Mouse (Mus musculus) midbrain, embryonic 13.5 days (tissue): ENCODE measurements around the gene Dlg2. TPM values are rescaled to one million over a fixed set of nuclear protein-coding genes. Genes with fewer than 3 reads are reported as not detected.
A peak's percentile ranks its signal among the peaks of the same experiment; 100 is the strongest.

Experiments
- ATAC-seq: fragments of 200-750 bp; cut with Nextera tagmentation; 2 replicates; pipeline ENCODE4 v1.8.0; 2017; ENCODE audit warnings: mild to moderate bottlenecking, moderate TSS enrichment, moderate library complexity
- H3K27ac ChIP-seq: fragments of 300-500 bp; sonication (generic); 2 replicates; pipeline ENCODE4 v1.5.1; 2015; ENCODE audit warnings: inconsistent platforms, mild to moderate bottlenecking, moderate library complexity
- H3K27me3 ChIP-seq: fragments of 300-500 bp; sonication (generic); 2 replicates; pipeline ENCODE4 v1.6.1; 2015; ENCODE audit warnings: mild to moderate bottlenecking, inconsistent platforms
- H3K36me3 ChIP-seq: fragments of 300-500 bp; sonication (generic); 2 replicates; pipeline ENCODE4 v1.6.1; 2015; ENCODE audit warnings: mild to moderate bottlenecking, inconsistent platforms
- H3K4me1 ChIP-seq: fragments of 300-500 bp; sonication (generic); replicated peaks from 2 replicates; pipeline ENCODE4 v1.6.1; 2015; ENCODE audit warnings: inconsistent platforms
- H3K4me2 ChIP-seq: fragments of 300-500 bp; sonication (generic); replicated peaks from 2 replicates; pipeline ENCODE4 v1.6.1; 2015; ENCODE audit warnings: moderate library complexity, mild to moderate bottlenecking, inconsistent platforms
- H3K4me3 ChIP-seq: fragments of 300-500 bp; sonication (generic); replicated peaks from 2 replicates; pipeline ENCODE4 v1.5.1; 2015; ENCODE audit warnings: mild to moderate bottlenecking, inconsistent platforms
- H3K9ac ChIP-seq: fragments of 300-500 bp; sonication (generic); replicated peaks from 2 replicates; pipeline ENCODE4 v1.6.1; 2015; ENCODE audit warnings: mild to moderate bottlenecking, inconsistent platforms
- H3K9me3 ChIP-seq: fragments of 300-500 bp; sonication (generic); 2 replicates; pipeline ENCODE4 v1.6.1; 2016; ENCODE audit warnings: mild to moderate bottlenecking, inconsistent platforms
- WGBS: fragments of 180-500 bp; shearing (Covaris S2); methylation state at CpG from one replicate; pipeline ENCODE4 v1.1.7; 2015; 5-methylcytosine and 5-hydroxymethylcytosine counted together
- polyA plus RNA-seq: library from polyadenylated mRNA; unstranded; fragments of >200 nt; fragmentation: Nextera tagmentation; extraction: Ambion mirVana; gene quantifications from 2 replicates; pipeline ENCODE4 v1.2.1, GENCODE M21; 2015

The Dlg2 gene
- polyA plus RNA-seq, 1 experiment from 2014 or later: 13.0 TPM

GRCm38 (mm10) chr7:91397827-91398226 lies 921.4 kb downstream of the Dlg2 start:
- no peak overlapping the region for H3K4me3 ChIP-seq
- no peaks in the 10 kb centered on the region for H3K27me3 ChIP-seq
- H3K9me3 ChIP-seq: no peaks in the 10 kb centered on the region
- 14% methylated on average over 3 of the region's 3 CpGs for WGBS
- no peak overlapping the region for H3K4me2 ChIP-seq
- no peak overlapping the region for H3K27ac ChIP-seq
- H3K36me3 ChIP-seq: no peaks in the 10 kb centered on the region
- ATAC-seq: no peak
- 0 out of 2 replicates have a peak, but pooled peaks cover 2% of the 10 kb centered on the region for H3K4me1 ChIP-seq
- H3K9ac ChIP-seq: no peak overlapping the region

GRCm38 (mm10) chr7:91412109-91412508 lies 935.6 kb downstream of the Dlg2 start:
- Histone ChIP-seq H3K9me3 (no peaks in the 10 kb centered on the region), H3K36me3 (no peaks in the 10 kb centered on the region)

DNA sequence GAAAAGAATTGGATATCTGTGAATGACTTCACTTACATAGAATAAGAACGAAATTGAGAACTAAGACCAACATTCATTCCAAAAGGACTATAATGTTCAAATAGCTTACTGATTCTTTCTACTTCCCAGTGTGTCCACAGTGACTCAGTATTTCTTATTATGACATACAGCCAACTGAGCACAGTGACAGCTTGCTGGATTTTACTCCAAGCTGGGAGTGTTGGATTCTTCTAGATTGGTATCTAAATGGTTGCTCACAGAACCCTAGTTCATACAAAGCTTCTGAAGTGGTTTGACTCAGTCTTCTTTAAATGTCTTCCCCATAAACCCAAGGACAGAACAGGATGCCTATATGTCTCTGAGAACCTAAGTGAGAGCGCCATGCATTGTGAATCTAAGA lies 937.7 kb downstream of the Dlg2 start:
- Histone ChIP-seq H3K27me3 (no peaks in the 10 kb centered on the region), H3K9ac (no peak overlapping the region), H3K27ac (no peak overlapping the region), H3K9me3 (no peaks in the 10 kb centered on the region), H3K4me3 (no peak overlapping the region), H3K4me2 (no peak overlapping the region), H3K36me3 (no peaks in the 10 kb centered on the region), H3K4me1 (no peaks in the 10 kb centered on the region)
- WGBS: 84% methylated on average over 2 of the region's 2 CpGs
- no peak for ATAC-seq

More at GRCm38 (mm10) chr7:91412109-91412508, 935.6 kb downstream of the Dlg2 start:
- Histone ChIP-seq H3K27ac (no peak overlapping the region), H3K27me3 (no peaks in the 10 kb centered on the region), H3K4me2 (no peak overlapping the region), H3K4me3 (no peak overlapping the region), H3K4me1 (no peaks in the 10 kb centered on the region), H3K9ac (no peak overlapping the region)
- 80% methylated on average over 5 of the region's 5 CpGs for WGBS
- ATAC-seq: no peak

DNA sequence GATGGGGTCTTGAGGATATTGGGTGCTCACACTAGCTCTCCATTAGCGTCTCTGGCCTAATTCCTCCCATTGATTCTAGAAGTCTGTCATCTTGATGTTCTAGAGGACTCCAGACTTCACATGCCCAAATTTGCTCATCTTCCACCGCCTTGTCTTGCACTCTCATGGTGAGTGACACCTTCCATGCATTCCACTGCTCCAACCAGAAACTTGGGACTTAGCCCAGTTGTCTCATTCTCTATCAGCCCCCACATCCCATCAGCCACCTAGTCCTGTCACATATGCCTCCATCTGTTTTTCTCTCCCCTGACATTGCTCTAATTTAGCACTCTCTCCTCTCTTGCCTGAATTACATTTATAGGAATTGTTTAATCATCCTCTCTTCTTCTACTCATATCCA lies 938.3 kb downstream of the Dlg2 start:
- H3K9ac ChIP-seq: no peak overlapping the region
- no peak overlapping the region for H3K4me3 ChIP-seq
- no peaks in the 10 kb centered on the region for H3K9me3 ChIP-seq
- 91% methylated on average over 2 of the region's 2 CpGs for WGBS
- no peaks in the 10 kb centered on the region for H3K27me3 ChIP-seq
- no peaks in the 10 kb centered on the region for H3K4me1 ChIP-seq
- no peak overlapping the region for H3K27ac ChIP-seq
- ATAC-seq: no peak
- no peaks in the 10 kb centered on the region for H3K36me3 ChIP-seq
- no peak overlapping the region for H3K4me2 ChIP-seq

DNA sequence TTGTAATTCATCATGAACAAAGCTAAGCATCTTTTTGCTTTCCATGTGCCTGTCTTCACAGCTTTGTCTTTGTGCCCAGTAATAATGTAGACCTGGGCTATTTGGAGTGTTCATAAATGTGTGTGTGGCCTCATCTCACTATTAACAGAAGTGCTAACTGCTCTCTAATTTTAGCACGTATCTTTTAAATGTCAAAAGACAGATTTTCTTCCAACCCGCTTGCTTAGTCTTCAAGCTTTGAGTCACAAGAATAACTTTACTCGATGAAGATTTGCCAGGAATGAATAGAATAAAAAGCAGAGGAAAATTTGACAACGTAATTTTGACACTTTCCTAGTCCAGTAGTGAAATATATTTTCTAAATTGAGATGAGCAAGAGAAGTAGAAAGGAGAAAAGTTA lies 943.7 kb downstream of the Dlg2 start:
- Histone ChIP-seq H3K9me3 (no peaks in the 10 kb centered on the region), H3K9ac (no peak overlapping the region), H3K4me1 (no peaks in the 10 kb centered on the region), H3K4me2 (no peak overlapping the region), H3K36me3 (no peaks in the 10 kb centered on the region), H3K27me3 (no peaks in the 10 kb centered on the region), H3K27ac (no peak overlapping the region), H3K4me3 (no peak overlapping the region)
- ATAC-seq: no peak
- 89% methylated on average over 4 of the region's 4 CpGs for WGBS

GRCm38 (mm10) chr7:91423784-91424183 lies 947.3 kb downstream of the Dlg2 start:
- WGBS: 83% methylated on average over 4 of the region's 4 CpGs
- no peak overlapping the region for H3K27ac ChIP-seq
- ATAC-seq: no peak

GRCm38 (mm10) chr7:91429712-91430275 lies 953.3 kb downstream of the Dlg2 start:
- 72% methylated on average over 5 of the region's 5 CpGs for WGBS
- H3K4me2 ChIP-seq: no peak overlapping the region
- no peak overlapping the region for H3K9ac ChIP-seq
- H3K4me3 ChIP-seq: no peak overlapping the region
- H3K27ac ChIP-seq: no peak overlapping the region
- no peaks in the 10 kb centered on the region for H3K36me3 ChIP-seq
- H3K27me3 ChIP-seq: no peaks in the 10 kb centered on the region
- H3K4me1 ChIP-seq: 0 out of 2 replicates have a peak, but pooled peaks cover 3% of the 10 kb centered on the region
- ATAC-seq: no peak
- H3K9me3 ChIP-seq: no peaks in the 10 kb centered on the region

More at GRCm38 (mm10) chr7:91423784-91424183, 947.3 kb downstream of the Dlg2 start:
- no peaks in the 10 kb centered on the region for H3K4me1 ChIP-seq
- H3K9ac ChIP-seq: no peak overlapping the region
- H3K4me3 ChIP-seq: no peak overlapping the region
- H3K27me3 ChIP-seq: no peaks in the 10 kb centered on the region
- H3K36me3 ChIP-seq: no peaks in the 10 kb centered on the region
- H3K9me3 ChIP-seq: no peaks in the 10 kb centered on the region
- H3K4me2 ChIP-seq: no peak overlapping the region

DNA sequence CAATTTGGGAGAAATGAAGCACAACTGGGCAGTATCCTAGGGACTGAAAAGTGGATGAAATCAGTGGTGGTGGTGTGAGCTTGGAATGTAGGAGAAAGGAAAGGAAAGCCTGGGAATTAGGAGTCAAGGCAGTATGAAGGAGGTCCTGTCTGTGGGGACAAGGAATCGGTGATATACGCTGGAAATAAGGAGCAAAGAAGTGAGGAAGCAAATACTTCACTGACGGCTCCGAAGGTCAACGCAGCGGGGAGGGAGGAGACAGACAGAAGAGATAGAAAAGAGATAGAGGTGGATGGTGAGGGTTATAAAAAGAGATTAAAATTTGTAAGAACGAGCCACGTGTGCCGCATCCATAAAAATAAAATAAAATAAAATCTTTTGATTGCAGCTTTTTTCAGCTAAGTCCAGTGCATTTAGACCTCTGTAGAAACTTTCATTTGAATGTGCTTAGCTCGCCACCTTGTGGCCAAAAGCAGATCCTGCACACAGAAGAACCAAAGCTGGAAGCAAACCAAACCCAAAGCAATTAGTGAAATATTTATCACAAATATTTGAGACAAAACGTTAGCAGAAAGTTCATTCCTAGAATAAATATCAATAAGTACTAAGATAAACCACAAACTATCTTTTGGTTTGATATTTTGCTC lies 955.2 kb downstream of the Dlg2 start:
- Histone ChIP-seq H3K4me1 (0 out of 2 replicates have a peak, but pooled peaks cover 3% of the 10 kb centered on the region), H3K4me2 (no peak overlapping the region), H3K27ac (no peak overlapping the region), H3K27me3 (no peaks in the 10 kb centered on the region), H3K36me3 (no peaks in the 10 kb centered on the region), H3K4me3 (no peak overlapping the region), H3K9me3 (no peaks in the 10 kb centered on the region), H3K9ac (no peak overlapping the region; the same call in 1 of the 2 replicates)
- 40% methylated on average over 11 of the region's 11 CpGs for WGBS
- peak; percentile 44 for ATAC-seq

GRCm38 (mm10) chr7:91432563-91432962 lies 956.1 kb downstream of the Dlg2 start:
- Histone ChIP-seq H3K4me1 (0 out of 2 replicates have a peak, but pooled peaks cover 3% of the 10 kb centered on the region), H3K27ac (no peak overlapping the region), H3K4me3 (no peak overlapping the region), H3K36me3 (no peaks in the 10 kb centered on the region), H3K9ac (no peak overlapping the region), H3K27me3 (no peaks in the 10 kb centered on the region), H3K9me3 (no peaks in the 10 kb centered on the region), H3K4me2 (no peak overlapping the region)
- WGBS: 96% methylated on average over 4 of the region's 4 CpGs
- no peak for ATAC-seq

- H3K4me1 ChIP-seq: 0 out of 2 replicates have a peak, but pooled peaks cover 3% of the 10 kb centered on the region
- WGBS: 94% methylated on average over 5 of the region's 5 CpGs
- H3K4me3 ChIP-seq: no peak overlapping the region
- no peak overlapping the region for H3K4me2 ChIP-seq
- H3K27ac ChIP-seq: no peak overlapping the region
- H3K9me3 ChIP-seq: no peaks in the 10 kb centered on the region
- ATAC-seq: no peak
- no peaks in the 10 kb centered on the region for H3K36me3 ChIP-seq
- no peaks in the 10 kb centered on the region for H3K27me3 ChIP-seq
- no peak overlapping the region for H3K9ac ChIP-seq
These were observed 958.3 kb downstream of the Dlg2 start for GRCm38 (mm10) chr7:91434739-91435138.

GRCm38 (mm10) chr7:91440326-91440725 lies 963.9 kb downstream of the Dlg2 start:
- H3K4me2 ChIP-seq: no peak overlapping the region
- no peak overlapping the region for H3K27ac ChIP-seq
- ATAC-seq: no peak
- H3K9ac ChIP-seq: no peak overlapping the region
- peaks cover 17% of the 10 kb centered on the region for H3K4me1 ChIP-seq
- no peaks in the 10 kb centered on the region for H3K27me3 ChIP-seq
- no peaks in the 10 kb centered on the region for H3K9me3 ChIP-seq
- 79% methylated on average over 6 of the region's 6 CpGs for WGBS
- no peak overlapping the region for H3K4me3 ChIP-seq
- no peaks in the 10 kb centered on the region for H3K36me3 ChIP-seq

- H3K36me3 ChIP-seq: no peaks in the 10 kb centered on the region
- peak overlapping the region; percentile 78 for H3K27ac ChIP-seq
- H3K4me2 ChIP-seq: peak overlapping the region; percentile 6; the same call in 1 of the 2 replicates
- H3K9me3 ChIP-seq: no peaks in the 10 kb centered on the region
- H3K9ac ChIP-seq: no peak overlapping the region
- no peaks in the 10 kb centered on the region for H3K27me3 ChIP-seq
- peak; percentile 92 for ATAC-seq
- peaks cover 17% of the 10 kb centered on the region for H3K4me1 ChIP-seq
- WGBS: 44% methylated on average over 11 of the region's 11 CpGs
- H3K4me3 ChIP-seq: no peak overlapping the region
These were observed 966.2 kb downstream of the Dlg2 start for GRCm38 (mm10) chr7:91442447-91443376.
